Mouse (Mus musculus) CH12.LX (cell line): Measurements from ENCODE around the gene Hils1. TPM values are rescaled to one million over a fixed set of nuclear protein-coding genes. Genes with fewer than 3 reads are reported as not detected.

ENCODE experiments used
- DNase-seq: peaks from one replicate; pipeline ENCODE4 v3.0.0-alpha.2; 2013; ENCODE audit errors: extremely low read depth
- H3K27ac ChIP-seq: 2 replicates; pipeline ENCODE4 v1.5.1; 2012; ENCODE audit warnings: low read depth, mild to moderate bottlenecking, control low read depth, moderate library complexity; ENCODE audit not compliant: insufficient read depth
- H3K27me3 ChIP-seq: replicated peaks from 2 replicates; pipeline ENCODE3; 2012; ENCODE audit warnings: inconsistent platforms
- H3K36me3 ChIP-seq, 2 experiments: replicated peaks in 1 of 2; 2 replicates each; pipeline versions ENCODE3 to v1.6.1; 2012; ENCODE audit warnings: inconsistent platforms in 1 of 2, low read length in 1 of 2, mild to moderate bottlenecking in 1 of 2, mixed read lengths in 1 of 2, moderate library complexity in 1 of 2; ENCODE audit not compliant: control insufficient read depth in 1 of 2, insufficient read depth in 1 of 2
- H3K4me1 ChIP-seq, 2 experiments: 2 replicates each; pipeline ENCODE4 v1.6.1; 2012; ENCODE audit warnings: inconsistent platforms in 1 of 2, moderate library complexity in 1 of 2; ENCODE audit not compliant: insufficient read depth in 2 of 2, control insufficient read depth in 1 of 2
- H3K4me2 ChIP-seq: 2 replicates; pipeline ENCODE4 v1.6.1; 2012; ENCODE audit warnings: low read depth, mild to moderate bottlenecking, control low read depth; ENCODE audit not compliant: poor library complexity, insufficient read depth, severe bottlenecking
- H3K4me3 ChIP-seq, 3 experiments: fragments of 150-350 bp in 1 of 3; sonication (generic) in 1 of 3; replicated peaks in 1 of 3; 2 replicates each; pipeline versions ENCODE3 to v1.5.1; 2011 to 2012; ENCODE audit warnings: low read depth in 2 of 3, low read length in 2 of 3, mild to moderate bottlenecking in 2 of 3, moderate library complexity in 2 of 3, control low read depth in 1 of 3, improper control_type of control experiment in 1 of 3, inconsistent platforms in 1 of 3, mixed read lengths in 1 of 3; ENCODE audit not compliant: poor library complexity in 1 of 3
- H3K79me2 ChIP-seq: replicated peaks from 2 replicates; pipeline ENCODE4 v1.6.1; 2012; ENCODE audit warnings: mild to moderate bottlenecking, moderate library complexity; ENCODE audit not compliant: control insufficient read depth, poor library complexity, insufficient read depth, severe bottlenecking; ENCODE audit errors: extremely low read depth
- H3K9ac ChIP-seq: 2 replicates; pipeline ENCODE4 v1.6.1; 2012; ENCODE audit warnings: low read depth, mild to moderate bottlenecking, control low read depth, moderate library complexity; ENCODE audit not compliant: insufficient read depth
- H3K9me3 ChIP-seq: replicated peaks from 2 replicates; pipeline ENCODE3; 2012; ENCODE audit warnings: low read length, inconsistent platforms, mixed read lengths
- BHLHE40 ChIP-seq: IDR thresholded peaks from 2 replicates; pipeline ENCODE4 v1.6.1; 2011; ENCODE audit warnings: mild to moderate bottlenecking, low read depth, low read length, improper control_type of control experiment
- CHD2 ChIP-seq: IDR thresholded peaks from 2 replicates; pipeline ENCODE4 v1.6.1; 2011; ENCODE audit warnings: low read length, improper control_type of control experiment
- CTCF ChIP-seq, 2 experiments: IDR thresholded peaks in 1 of 2; conservative IDR thresholded peaks in 1 of 2; 2 replicates each; pipeline ENCODE4 v1.5.1; 2011 to 2012; ENCODE audit warnings: low read depth in 2 of 2, low read length in 2 of 2, improper control_type of control experiment in 1 of 2, inconsistent platforms in 1 of 2, mild to moderate bottlenecking in 1 of 2, moderate library complexity in 1 of 2
- E2F4 ChIP-seq: IDR thresholded peaks from 2 replicates; pipeline ENCODE4 v1.6.1; 2011; ENCODE audit warnings: low read depth, low read length, improper control_type of control experiment; ENCODE audit not compliant: insufficient replicate concordance
- ELF1 ChIP-seq: IDR thresholded peaks from 2 replicates; pipeline ENCODE4 v1.6.1; 2014; ENCODE audit warnings: low read depth, mild to moderate bottlenecking, inconsistent platforms, low read length, improper control_type of control experiment
- ETS1 ChIP-seq: conservative IDR thresholded peaks from 2 replicates; pipeline ENCODE4 v1.6.1; 2012; ENCODE audit warnings: low read depth, mild to moderate bottlenecking, inconsistent platforms, low read length, improper control_type of control experiment, moderate library complexity
- HCFC1 ChIP-seq: IDR thresholded peaks from 2 replicates; pipeline ENCODE4 v1.6.1; 2012; ENCODE audit warnings: low read depth, mild to moderate bottlenecking, inconsistent platforms, low read length, improper control_type of control experiment
- IRF4 ChIP-seq: IDR thresholded peaks from 2 replicates; pipeline ENCODE4 v1.6.1; 2014; ENCODE audit warnings: low read depth, mild to moderate bottlenecking, inconsistent platforms, low read length, improper control_type of control experiment
- JUN ChIP-seq: IDR thresholded peaks from 2 replicates; pipeline ENCODE4 v1.6.1; 2011; ENCODE audit warnings: low read depth, mild to moderate bottlenecking, low read length, improper control_type of control experiment, moderate library complexity; ENCODE audit not compliant: insufficient read depth
- KAT2A ChIP-seq: IDR thresholded peaks from 2 replicates; pipeline ENCODE4 v1.6.1; 2012; ENCODE audit warnings: low read length, improper control_type of control experiment, inconsistent platforms; ENCODE audit not compliant: insufficient replicate concordance
- MAFK ChIP-seq: IDR thresholded peaks from 2 replicates; pipeline ENCODE4 v1.6.1; 2011; ENCODE audit warnings: low read length, improper control_type of control experiment; ENCODE audit not compliant: insufficient replicate concordance
- MAX ChIP-seq: IDR thresholded peaks from 2 replicates; pipeline ENCODE4 v1.6.1; 2011; ENCODE audit warnings: low read length, improper control_type of control experiment
- MEF2A ChIP-seq: IDR thresholded peaks from 2 replicates; pipeline ENCODE4 v1.6.1; 2014; ENCODE audit warnings: low read depth, mild to moderate bottlenecking, inconsistent platforms, low read length, improper control_type of control experiment, borderline replicate concordance
- MYC ChIP-seq: IDR thresholded peaks from 2 replicates; pipeline ENCODE4 v1.6.1; 2011; ENCODE audit warnings: low read depth, mild to moderate bottlenecking, improper control_type of control experiment, low read length
- NELFE ChIP-seq: IDR thresholded peaks from 2 replicates; pipeline ENCODE4 v1.6.1; 2011; ENCODE audit warnings: low read depth, low read length, improper control_type of control experiment
- PAX5 ChIP-seq: IDR thresholded peaks from 2 replicates; pipeline ENCODE4 v1.6.1; 2012; ENCODE audit warnings: low read length, inconsistent platforms, mixed read lengths
- POLR2A ChIP-seq: IDR thresholded peaks from 2 replicates; pipeline ENCODE4 v1.6.1; 2011; ENCODE audit warnings: low read depth, mild to moderate bottlenecking, improper control_type of control experiment, low read length
- SIN3A ChIP-seq: IDR thresholded peaks from 2 replicates; pipeline ENCODE4 v1.6.1; 2012; ENCODE audit warnings: low read length, improper control_type of control experiment, inconsistent platforms
- TCF12 ChIP-seq: IDR thresholded peaks from 2 replicates; pipeline ENCODE4 v1.6.1; 2014; ENCODE audit warnings: low read depth, mild to moderate bottlenecking, inconsistent platforms, low read length, improper control_type of control experiment
- UBTF ChIP-seq: IDR thresholded peaks from 2 replicates; pipeline ENCODE4 v1.6.1; 2012; ENCODE audit warnings: low read depth, mild to moderate bottlenecking, inconsistent platforms, low read length, improper control_type of control experiment, moderate library complexity
- USF1 ChIP-seq: IDR thresholded peaks from 2 replicates; pipeline ENCODE4 v1.6.1; 2014; ENCODE audit warnings: low read depth, mild to moderate bottlenecking, inconsistent platforms, low read length, improper control_type of control experiment
- USF2 ChIP-seq: conservative IDR thresholded peaks from 2 replicates; pipeline ENCODE4 v1.6.1; 2011; ENCODE audit warnings: low read depth, low read length, improper control_type of control experiment
- ZC3H11A ChIP-seq: IDR thresholded peaks from 2 replicates; pipeline ENCODE4 v1.6.1; 2012; ENCODE audit warnings: low read depth, mild to moderate bottlenecking, inconsistent platforms, low read length, improper control_type of control experiment
- ZNF384 ChIP-seq: IDR thresholded peaks from 2 replicates; pipeline ENCODE4 v1.6.1; 2012; ENCODE audit warnings: low read depth, low read length, improper control_type of control experiment, inconsistent platforms
- dilution Hi-C: fragments of 300-500 bp; cut with MboI; formaldehyde crosslinking; loops from 2 replicates; pipeline ENCODE4 v1.14.3; 2020; ENCODE audit warnings: low sequenced_read_pairs; ENCODE audit not compliant: extremely low pct_unique_long_range_greater_than_20kb, extremely low pct_ligation_motif_present
- in situ Hi-C: fragments of 300-500 bp; cut with MboI; formaldehyde crosslinking; loops from 3 replicates; pipeline ENCODE4 v1.14.3; 2019; ENCODE audit warnings: low sequenced_read_pairs, low pct_ligation_motif_present, low pct_unique_long_range_greater_than_20kb, mixed read lengths
- polyA plus RNA-seq: library from polyadenylated mRNA; unstranded; fragments of >175 nt; gene quantifications from 2 replicates; pipeline ENCODE4 v1.2.1, GENCODE M21; 2012; ENCODE audit warnings: low read depth; ENCODE audit not compliant: insufficient read length
- total RNA-seq, 2 experiments: library from RNA; depleted of rRNA; stranded (reverse); fragments of 300-350 nt in 1 of 2; fragments of >200 nt in 1 of 2; gene quantifications; 2 replicates each; pipeline ENCODE4 v1.2.3; 2012 to 2014

Hils1 gene
- total and polyA plus RNA-seq, 3 experiments = not detected

DNA sequence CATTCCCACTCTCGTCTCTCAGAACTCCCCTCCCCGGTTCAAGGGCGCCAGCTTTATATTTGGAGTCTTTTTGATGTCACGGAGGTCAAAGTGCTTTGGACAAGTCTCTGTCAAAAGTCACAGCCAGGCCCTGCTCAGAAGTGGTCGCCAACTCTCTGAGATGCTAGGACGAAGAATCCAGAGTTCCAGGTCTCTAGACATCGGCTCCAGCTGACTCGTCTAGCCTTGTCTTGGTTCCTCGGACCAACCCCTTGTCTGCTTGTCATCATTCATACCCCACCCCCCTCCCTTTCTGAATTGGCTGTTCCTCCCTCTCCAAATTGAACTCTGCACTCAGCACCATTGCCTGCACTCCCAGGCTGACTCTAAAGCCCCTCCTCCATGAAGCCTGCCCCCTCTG lies 37.8 kb upstream of the Hils1 start:
- in situ Hi-C loops = no loop called here

DNA sequence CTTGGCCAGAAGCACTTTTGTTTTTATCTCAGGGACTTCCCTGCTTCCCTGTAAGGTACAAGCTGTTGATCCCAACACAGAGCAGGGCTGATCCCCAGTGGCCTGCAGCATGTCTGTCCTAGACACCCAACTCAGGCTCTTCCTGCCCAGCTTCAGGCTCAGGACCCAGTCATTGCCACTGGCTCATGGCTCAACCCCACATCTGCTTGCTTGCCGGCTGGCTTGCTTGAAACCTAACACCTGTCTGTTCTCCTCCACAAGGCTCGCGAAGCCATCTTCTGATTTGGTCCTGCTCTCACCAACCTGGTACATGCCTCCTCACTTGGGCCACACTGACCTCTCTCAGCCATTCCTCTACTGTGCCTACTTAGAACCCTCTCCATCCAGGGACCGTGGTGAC lies 37.2 kb upstream of the Hils1 start:
- peaks cover 0 to 6% of the 10 kb centered on the region in 2 experiments; a peak in 2 of 4 replicates for H3K4me1 ChIP-seq
- in situ Hi-C loops (loop anchor here (10.0 kb wide), 1 partner anchor 195 kb away; no protein-coding TSS in a partner anchor), dilution Hi-C loops (no loop called here)
- H3K4me2 ChIP-seq = no peak overlapping the region
- H3K4me3 ChIP-seq = no peak overlapping the region
- H3K36me3 ChIP-seq = no peaks in the 10 kb centered on the region
- H3K79me2 ChIP-seq = no peaks in the 10 kb centered on the region
- TF ChIP-seq PAX5 = no peak
- TF ChIP-seq USF1 = no peak
- TF ChIP-seq ETS1 = no peak
- no peak for TF ChIP-seq UBTF
- TF ChIP-seq ELF1 = no peak
- TF ChIP-seq JUN = no peak
- no peak for TF ChIP-seq NELFE
- TF ChIP-seq E2F4 = no peak
- no peak for TF ChIP-seq MAX
- no peak for TF ChIP-seq MAFK
- no peak for TF ChIP-seq CTCF (conservative IDR thresholded peaks at IDR 0.05 in 1 of 2, IDR thresholded peaks at IDR 0.05 in 1 of 2; ENCODE audit: low read depth in 2 of 2, low read length in 2 of 2)
- no peak for TF ChIP-seq USF2
- TF ChIP-seq BHLHE40 = no peak
- no peak overlapping the region for H3K9ac ChIP-seq
- H3K27ac ChIP-seq = no peak overlapping the region
- DNase-seq = no peak
- H3K9me3 ChIP-seq = no peaks in the 10 kb centered on the region
- H3K27me3 ChIP-seq = peaks cover 92% of the 10 kb centered on the region

More for the DNA sequence above, 37.8 kb upstream of the Hils1 start:
- H3K36me3 ChIP-seq = no peaks in the 10 kb centered on the region
- H3K4me3 ChIP-seq = no peak overlapping the region
- DNase-seq = no peak
- H3K4me2 ChIP-seq = no peak overlapping the region
- H3K27me3 ChIP-seq = peaks cover 88% of the 10 kb centered on the region
- H3K27ac ChIP-seq = no peak overlapping the region
- no peaks in the 10 kb centered on the region for H3K9me3 ChIP-seq
- H3K79me2 ChIP-seq = no peaks in the 10 kb centered on the region
- no peak overlapping the region for H3K9ac ChIP-seq
- H3K4me1 ChIP-seq = peaks cover 0 to 6% of the 10 kb centered on the region in 2 experiments; a peak in 2 of 4 replicates
- dilution Hi-C loops = no loop called here
- TF ChIP-seq ZC3H11A = no peak
- no peak for TF ChIP-seq CHD2

DNA sequence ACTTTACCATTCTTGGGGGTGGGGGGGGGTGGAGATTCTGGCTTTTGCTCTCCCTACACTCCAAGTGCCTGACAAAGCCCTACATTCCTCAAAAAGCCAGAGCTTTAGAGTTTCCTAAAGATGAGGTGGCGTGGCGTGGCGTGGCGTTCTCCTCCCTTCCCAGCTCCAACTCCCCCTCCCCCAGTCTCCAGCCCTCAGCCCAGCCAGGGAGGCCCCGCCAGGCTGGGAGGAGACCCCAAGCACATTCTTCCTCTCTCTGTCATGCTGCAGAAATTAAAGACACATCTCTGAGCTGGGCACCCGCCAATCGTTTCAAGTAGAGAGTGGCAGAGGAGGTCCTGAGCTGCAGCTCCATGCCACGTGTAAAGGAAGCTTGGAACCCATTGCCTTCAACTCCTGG lies 33.8 kb upstream of the Hils1 start:
- dilution Hi-C loops (no loop called here), in situ Hi-C loops (loop anchor here (10.0 kb wide), 1 partner anchor 199 kb away; no protein-coding TSS in a partner anchor)
- Histone ChIP-seq H3K4me3 (no peak overlapping the region), H3K36me3 (no peaks in the 10 kb centered on the region), H3K9ac (no peak overlapping the region), H3K9me3 (no peaks in the 10 kb centered on the region), H3K4me1 (peaks cover 4 to 22% of the 10 kb centered on the region in 2 experiments; a peak in 3 of 4 replicates), H3K27me3 (peaks cover 93% of the 10 kb centered on the region), H3K79me2 (no peaks in the 10 kb centered on the region), H3K4me2 (no peak overlapping the region), H3K27ac (no peak overlapping the region)
- TF ChIP-seq ZNF384 (no peak), KAT2A (no peak), JUN (no peak), E2F4 (no peak), IRF4 (no peak), SIN3A (no peak), NELFE (no peak), MEF2A (no peak), ELF1 (no peak), MAX (no peak), POLR2A (no peak), CHD2 (no peak), ETS1 (no peak), HCFC1 (no peak), TCF12 (no peak), MYC (no peak)
- no peak for DNase-seq
